Mouse (Mus musculus) lung, adult 2 months (tissue): ENCODE data around the gene Fam129b.

Experiments
- CTCF ChIP-seq: fragments of 200-500 bp; IDR thresholded peaks from 2 replicates; pipeline ENCODE4 v1.5.1; 2011; ENCODE audit warnings: mild to moderate bottlenecking, low read length, control low read depth; ENCODE audit not compliant: insufficient read depth
- POLR2A ChIP-seq: fragments of 200-500 bp; IDR thresholded peaks from 2 replicates; pipeline ENCODE4 v1.6.1; 2011; ENCODE audit warnings: low read depth, mild to moderate bottlenecking, control low read depth, low read length, borderline replicate concordance; ENCODE audit errors: extremely low read depth

DNA sequence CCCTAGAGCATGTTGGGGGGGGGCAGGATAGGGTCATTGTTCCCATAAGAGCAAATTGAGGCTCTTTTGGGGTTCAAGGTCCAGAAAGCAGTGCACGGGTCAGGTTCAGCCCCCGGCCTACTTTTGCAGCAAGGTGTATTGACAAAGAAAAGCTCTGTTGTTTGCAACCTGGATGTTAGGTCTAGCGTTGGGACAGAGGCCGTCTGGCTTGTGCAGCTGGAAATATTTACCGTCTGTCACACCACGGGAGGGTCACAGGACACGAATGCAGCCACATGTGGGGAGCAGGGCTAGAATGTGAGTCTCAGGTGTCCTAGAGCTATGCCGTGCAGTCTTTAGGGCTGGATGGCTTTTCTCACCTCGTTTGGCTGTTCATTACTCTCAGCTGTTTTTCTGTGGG is 42.5 kb downstream of the Fam129b start:
- TF ChIP-seq CTCF (no peak), POLR2A (no peak)
